In the genomic region with DNA sequence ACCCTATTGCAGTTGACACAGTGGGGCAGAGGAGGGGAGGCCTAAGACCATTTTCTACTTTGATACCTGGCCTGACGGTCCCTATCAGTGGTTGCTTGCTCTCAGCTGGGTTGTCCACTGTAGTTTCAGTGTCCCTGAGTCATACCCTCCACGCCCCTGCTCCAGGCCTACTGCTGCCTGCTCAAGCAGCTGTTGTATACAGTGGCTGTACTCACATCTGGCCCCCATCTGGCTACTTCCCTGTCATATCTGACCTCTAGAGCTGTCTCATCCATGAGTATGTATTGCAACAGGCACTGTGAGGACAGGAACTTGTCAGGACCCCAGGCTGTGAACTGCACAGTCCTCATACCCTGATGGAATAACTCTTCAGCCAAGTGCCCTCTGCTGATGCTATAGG, we compare ENCODE assay signal across 20 mouse cellular contexts. TPM values are rescaled to one million over a fixed set of nuclear protein-coding genes. Genes with fewer than 3 reads are reported as not detected.
"Had no signal": no experiment of that assay in that cellular context is flagged by ENCODE, and none has a peak within 500 bp of the region (broad histone marks: within the 10 kb centered on the region; RNA-seq: fewer than 3 reads in every experiment).

No protein-coding gene starts in this region.

- H3K36me3 ChIP-seq: liver, embryonic 13.5 days; liver, embryonic 15.5 days; midbrain, embryonic 13.5 days; midbrain, embryonic 15.5 days; neural tube, embryonic 12.5 days had no signal

- H3K9ac ChIP-seq: liver, embryonic 13.5 days; liver, embryonic 15.5 days; liver, postnatal 0 days; midbrain, embryonic 13.5 days; midbrain, embryonic 15.5 days; neural tube, embryonic 12.5 days had no signal

- ATAC-seq: liver, postnatal 0 days; midbrain, embryonic 13.5 days; midbrain, embryonic 15.5 days had no signal

- H3K27ac ChIP-seq: liver, embryonic 13.5 days; liver, embryonic 15.5 days; macrophage; midbrain, embryonic 13.5 days; midbrain, embryonic 15.5 days; neural tube, embryonic 12.5 days had no signal

- H3K4me2 ChIP-seq: liver, embryonic 11.5 days; liver, embryonic 13.5 days; liver, embryonic 15.5 days; midbrain, embryonic 11.5 days; midbrain, embryonic 13.5 days; midbrain, embryonic 15.5 days; neural tube, embryonic 12.5 days had no signal

- H3K9me3 ChIP-seq: liver, embryonic 13.5 days; liver, embryonic 15.5 days; midbrain, embryonic 13.5 days; midbrain, embryonic 15.5 days; neural tube, embryonic 12.5 days had no signal

- H3K27me3 ChIP-seq: liver, embryonic 13.5 days; liver, embryonic 15.5 days; midbrain, embryonic 13.5 days; midbrain, embryonic 15.5 days; neural tube, embryonic 12.5 days had no signal

- H3K4me1 ChIP-seq: liver, embryonic 13.5 days; liver, embryonic 15.5 days; midbrain, embryonic 13.5 days; midbrain, embryonic 15.5 days; neural tube, embryonic 12.5 days had no signal

- H3K4me3 ChIP-seq: liver, embryonic 13.5 days; liver, embryonic 15.5 days; midbrain, embryonic 13.5 days; midbrain, embryonic 15.5 days; neural tube, embryonic 12.5 days had no signal

- DNase-seq: liver, embryonic 13.5 days; liver, postnatal 0 days; lung, adult 2 months; retina, postnatal 1 day; right cerebral cortex, adult 18-20 months; right cerebral cortex, postnatal 25 days; right cerebral cortex, postnatal 4 days; spleen, adult 18-20 months; thymus, adult 2 months; thymus, postnatal 25 days; thymus, postnatal 4 days had no signal

RNA-seq across cellular contexts. Expression of a gene that starts 14.3 kb away (rescaled TPM):
- total RNA-seq: monocyte, adult 5-6 weeks; neutrophil, adult 5-6 weeks had no signal
